Mouse (Mus musculus) embryo, embryonic 11 days (tissue): ENCODE results near the gene Tmem254c.
"Not testable (repeated sequence)": the region's sequence is repeated elsewhere in the genome, so short reads cannot be mapped to it uniquely, and the experiment has no call there.

Experiments used
- DNase-seq: peaks from one replicate; pipeline ENCODE4 v3.0.0-alpha.2; 2015

Gene Tmem254c

DNA sequence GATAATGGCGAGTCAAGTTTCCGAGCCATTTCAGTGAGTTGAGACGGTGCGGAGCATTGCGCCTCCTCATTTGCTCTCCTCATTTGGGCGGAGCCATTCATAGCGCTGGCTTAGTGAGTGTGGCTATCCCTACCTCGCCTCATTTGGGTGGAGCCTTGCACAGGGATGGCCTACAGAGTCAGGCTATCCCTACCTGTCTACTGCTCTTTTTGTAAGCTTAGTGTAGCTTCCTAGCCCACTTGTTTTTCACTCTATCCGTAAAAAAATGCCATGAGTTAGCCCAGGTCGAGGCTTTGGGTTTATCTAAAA, at the start of gene Tmem254c:
Gene Tmem254c, minus strand, starts transcription at position 31 of the 309 bp plus-strand sequence.
- not testable (repeated sequence) for DNase-seq

DNA sequence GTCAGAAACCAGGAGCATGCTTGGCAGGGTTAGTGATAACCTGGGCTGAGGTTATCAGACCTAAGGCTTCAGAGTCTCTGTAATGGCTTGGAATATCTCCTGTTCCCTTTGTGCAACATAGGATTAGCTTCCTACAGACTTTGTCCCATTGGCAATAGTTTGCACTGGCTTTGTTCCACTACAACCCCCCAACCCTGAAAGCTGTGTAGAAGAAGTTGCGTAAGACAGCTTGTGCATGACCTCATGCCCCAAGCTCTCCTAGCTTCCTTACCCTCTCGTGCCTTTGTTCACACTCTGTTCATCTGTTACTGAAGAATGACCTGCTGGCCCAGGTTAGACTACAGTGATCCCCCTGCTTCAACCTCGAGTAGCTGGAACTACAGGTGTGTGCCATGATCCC, 30.5 kb upstream of the Tmem254c start:
- DNase-seq = not testable (repeated sequence)

DNA sequence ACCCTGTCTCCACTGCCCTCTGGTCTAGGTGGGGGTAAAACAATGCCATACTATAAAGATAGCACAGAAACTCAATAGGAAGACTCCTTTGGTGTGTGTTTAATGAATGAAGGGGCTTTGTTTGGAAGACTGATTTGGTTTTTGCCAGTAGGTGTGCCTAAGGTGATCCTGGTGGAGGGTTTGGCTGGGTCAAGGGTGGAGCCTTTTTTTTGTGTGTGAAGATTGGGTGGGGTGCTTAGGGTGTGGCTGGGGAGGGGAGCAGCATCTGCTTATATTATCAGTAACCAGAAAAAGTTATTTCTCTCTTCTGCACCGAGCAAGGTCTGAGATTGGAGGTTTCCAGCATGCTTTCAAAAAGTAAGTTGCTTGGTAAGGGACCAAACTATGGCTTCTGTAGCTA, 14.8 kb upstream of the Tmem254c start, which contains the start of gene Cphx3:
Gene Cphx3, plus strand, starts transcription at position 301 of the 400 bp plus-strand sequence.
- not testable (repeated sequence) for DNase-seq

- DNase-seq = not testable (repeated sequence)
Observed at GRCm38 (mm10) chr14:26081216-26081615, 14.1 kb upstream of the Tmem254c start, which contains the start of gene Cphx2. Gene Cphx2, plus strand, starts transcription at chr14:26081516.

DNA sequence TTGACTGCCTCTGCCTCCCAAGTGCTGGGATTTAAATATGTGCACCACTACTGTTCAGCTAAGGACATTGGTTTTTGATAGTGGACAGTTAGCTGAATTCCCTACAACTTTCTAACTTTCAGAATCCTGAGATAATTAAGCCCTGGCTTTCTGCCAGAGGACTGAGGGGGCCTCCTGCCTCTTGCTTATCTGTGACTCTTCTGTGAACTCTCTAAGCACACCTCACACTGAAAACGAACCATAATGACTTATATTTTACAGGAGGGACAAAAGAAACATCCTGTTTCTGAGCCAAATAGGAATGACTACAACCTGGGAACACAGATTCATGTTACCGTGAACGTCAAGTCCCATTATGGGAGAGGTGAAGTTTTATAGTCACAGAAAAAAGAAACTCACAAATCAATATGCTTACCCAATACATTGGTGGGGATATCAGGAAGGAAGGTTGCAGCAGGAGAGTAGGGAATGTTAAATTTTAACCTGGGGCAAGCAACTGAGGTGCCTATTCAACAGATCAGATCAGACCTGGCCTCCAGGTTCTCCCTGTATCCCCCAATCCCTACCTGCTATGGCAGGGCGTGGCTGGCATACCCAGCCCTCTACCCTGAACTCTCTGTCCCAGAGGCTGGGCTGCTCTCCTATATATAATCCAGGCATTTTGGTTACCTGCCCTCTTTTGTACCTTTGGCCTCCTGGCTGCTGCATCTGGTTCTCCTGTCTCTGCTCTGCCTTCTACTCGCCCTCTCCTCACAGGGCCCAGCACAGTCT, 9.7 kb upstream of the Tmem254c start:
- not testable (repeated sequence) for DNase-seq

GRCm38 (mm10) chr14:26066574-26067324, 406 bp downstream of the Tmem254c start:
- not testable (repeated sequence) for DNase-seq

- not testable (repeated sequence) for DNase-seq
Observed at GRCm38 (mm10) chr14:26059362-26059761, 7.8 kb downstream of the Tmem254c start.

GRCm38 (mm10) chr14:26058184-26058583, 9.0 kb downstream of the Tmem254c start:
- DNase-seq = not testable (repeated sequence)

- DNase-seq = not testable (repeated sequence)
Observed at GRCm38 (mm10) chr14:26048767-26049166, 18.4 kb downstream of the Tmem254c start.

DNA sequence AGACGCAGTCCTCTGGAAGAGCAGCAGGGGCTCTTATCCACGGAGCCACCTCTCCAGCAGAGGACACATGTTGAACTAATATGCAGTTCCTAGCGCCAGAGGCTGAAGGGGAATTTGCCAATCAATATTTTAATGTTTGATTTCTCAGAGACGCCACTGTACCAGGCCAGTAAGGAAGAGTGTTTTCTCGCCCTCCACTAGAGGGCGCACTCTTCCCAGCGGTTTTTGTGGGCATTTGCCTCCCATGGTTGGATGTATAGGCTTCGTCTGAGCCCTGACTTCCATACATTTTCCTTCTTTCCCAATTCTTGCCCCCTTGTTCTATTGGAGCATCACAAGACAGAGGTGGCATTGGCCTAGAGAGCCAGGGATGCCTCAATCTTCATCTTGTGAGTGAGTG, 20.1 kb downstream of the Tmem254c start:
- not testable (repeated sequence) for DNase-seq

- DNase-seq = not testable (repeated sequence)
Observed at GRCm38 (mm10) chr14:26045007-26045406, 22.1 kb downstream of the Tmem254c start.

DNA sequence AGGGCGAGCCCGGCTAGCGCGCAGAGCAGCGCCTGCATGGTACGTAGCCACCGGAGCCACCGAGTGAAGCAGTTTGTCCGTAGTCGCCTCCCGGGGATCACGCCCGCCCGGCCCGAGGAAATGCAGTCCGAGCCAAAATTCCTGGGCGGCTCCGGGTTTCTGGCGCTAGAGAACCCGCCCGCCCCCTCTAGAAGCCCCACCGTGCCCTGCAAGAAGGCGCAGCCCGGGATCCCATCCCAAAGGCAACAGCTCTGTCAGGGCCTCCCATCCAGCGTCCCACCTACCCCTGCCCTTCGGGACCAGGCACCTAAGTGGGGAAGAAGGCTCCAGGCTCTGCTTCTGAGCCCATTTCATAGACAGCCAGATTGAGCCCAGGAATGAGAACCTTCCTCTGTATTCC, 24.5 kb downstream of the Tmem254c start, which contains the start of gene Gm9780:
Gene Gm9780, minus strand, starts transcription at position 101 of the 400 bp plus-strand sequence.
- not testable (repeated sequence) for DNase-seq

DNA sequence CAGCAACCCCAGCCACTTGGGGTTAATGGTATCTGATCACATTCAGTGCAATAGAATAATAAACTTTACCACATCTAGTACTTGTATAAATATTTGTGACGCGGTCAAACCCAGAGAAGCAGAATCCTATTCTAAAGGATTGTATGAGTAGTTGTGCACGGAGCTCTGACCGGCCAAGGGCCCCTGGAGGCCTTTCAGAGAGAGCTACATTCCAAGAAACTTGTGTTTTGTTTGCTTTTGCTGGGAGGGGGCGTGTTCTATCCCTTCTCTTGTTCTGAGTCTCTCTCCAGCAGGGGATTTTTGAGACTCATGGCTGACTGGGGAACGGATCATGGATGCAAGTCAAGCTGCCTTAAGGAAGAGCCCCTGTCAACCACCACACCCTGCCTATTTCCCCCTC, 31.7 kb downstream of the Tmem254c start:
- DNase-seq = not testable (repeated sequence)

GRCm38 (mm10) chr14:26034364-26034763, 32.8 kb downstream of the Tmem254c start:
- not testable (repeated sequence) for DNase-seq

- not testable (repeated sequence) for DNase-seq
Observed at GRCm38 (mm10) chr14:26025653-26026052, 41.5 kb downstream of the Tmem254c start.

- DNase-seq = not testable (repeated sequence)
Observed at GRCm38 (mm10) chr14:26022831-26023230, 44.3 kb downstream of the Tmem254c start.

DNA sequence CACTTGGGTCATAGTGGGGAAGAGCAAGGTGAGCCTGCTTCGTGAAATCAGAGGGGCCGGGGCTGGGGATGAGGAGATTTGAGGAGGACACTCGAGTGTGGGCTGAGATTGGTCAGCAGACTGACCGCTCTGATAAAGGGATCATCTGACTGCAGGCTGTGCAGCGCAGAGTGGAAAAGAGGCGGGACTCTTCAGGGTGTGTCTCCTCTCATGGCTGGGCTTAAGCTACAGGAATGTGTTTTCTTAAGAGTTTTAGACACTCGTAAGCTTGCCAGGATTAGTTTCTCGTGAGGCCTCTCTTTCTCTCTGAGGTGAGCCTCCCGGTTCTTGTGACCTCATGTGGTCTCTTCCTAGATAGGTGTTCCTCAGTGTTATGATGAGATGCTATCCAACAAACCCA, 45.6 kb downstream of the Tmem254c start:
- not testable (repeated sequence) for DNase-seq

- not testable (repeated sequence) for DNase-seq
Observed at GRCm38 (mm10) chr14:26016414-26016813, 50.7 kb downstream of the Tmem254c start.
